9 mouse cellular contexts compared by ENCODE assay signal in the genomic region with DNA sequence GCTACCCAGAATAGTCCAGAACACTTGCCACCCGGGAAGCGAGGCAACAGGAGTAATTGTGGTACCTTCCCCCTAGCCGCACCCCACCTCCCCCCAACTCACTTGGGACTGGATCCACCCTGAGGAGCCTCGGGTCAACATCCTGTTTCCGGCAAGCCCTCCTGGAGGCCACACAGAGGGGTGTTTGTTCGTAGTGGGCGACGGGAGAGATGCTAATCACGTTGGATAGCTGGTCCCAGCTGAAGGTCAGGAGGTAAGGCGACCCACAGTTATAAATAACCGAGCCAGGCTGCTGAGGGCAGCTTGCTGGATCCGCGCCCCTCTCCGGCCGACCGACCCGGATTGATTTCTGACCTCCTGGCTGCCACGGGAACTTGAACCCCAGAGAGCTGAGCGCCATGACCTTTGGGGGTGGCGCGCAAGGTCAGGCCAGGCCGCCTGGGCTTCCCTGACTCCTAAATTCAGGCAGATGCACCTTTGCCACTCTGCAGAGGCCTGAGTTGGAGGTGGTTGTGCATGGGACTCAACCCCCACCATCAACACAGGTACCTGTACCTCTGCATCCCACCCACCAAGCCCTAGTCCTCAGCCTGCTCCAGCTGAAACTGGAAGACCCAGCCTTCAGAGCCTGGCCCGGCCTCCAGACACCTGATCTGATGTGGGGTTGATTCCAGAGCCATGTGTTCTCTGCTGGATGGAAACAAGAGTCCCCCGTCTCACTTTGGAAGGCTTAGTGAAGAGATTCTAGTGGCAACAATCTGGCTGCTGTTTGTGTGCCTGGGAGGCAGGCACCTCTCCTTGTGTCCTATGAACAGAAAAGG.
DNase-seq lines count a peak whose midpoint lies in the region; ATAC-seq lines count a peak whose summit lies in the region.
"Had no signal": no experiment of that assay in that cellular context is flagged by ENCODE, and none has a peak within 500 bp of the region (broad histone marks: within the 10 kb centered on the region; RNA-seq: fewer than 3 reads in every experiment).

No protein-coding gene starts in this region.

- H3K4me3 ChIP-seq in hindbrain, embryonic 10.5 days: no peak overlapping the region
- H3K4me3 ChIP-seq in hindbrain, embryonic 11.5 days (ENCODE audit: low read depth, low read length): no peak overlapping the region
- no peak overlapping the region for H3K4me3 ChIP-seq in brown adipose tissue, adult 24 weeks (ENCODE audit: insufficient read depth, low read depth, low read length)
- H3K4me3 ChIP-seq in heart, embryonic 14.5 days (ENCODE audit: control insufficient read depth in 1 of 2, insufficient read depth in 1 of 2, low read depth in 1 of 2, low read length in 2 of 2): no peak overlapping the region; a peak in 1 of 4 replicates
- no peak overlapping the region for H3K4me3 ChIP-seq in forebrain, embryonic 12.5 days (replicated peaks)
- H3K4me3 ChIP-seq: megakaryocyte, embryonic 14.5 days had no signal

- H3K27ac ChIP-seq in hindbrain, embryonic 10.5 days: peak overlapping the region; percentile 69
- H3K27ac ChIP-seq in hindbrain, embryonic 11.5 days (ENCODE audit: low read depth, low read length): no peak overlapping the region
- peak overlapping the region; percentile 68 for H3K27ac ChIP-seq in brown adipose tissue, adult 24 weeks (replicated peaks; ENCODE audit: low read depth, low read length)
- peak overlapping the region; percentile 39 to 62 for H3K27ac ChIP-seq in heart, embryonic 14.5 days (replicated peaks in 1 of 2; ENCODE audit: control insufficient read depth in 1 of 2, insufficient read depth in 1 of 2, low read depth in 2 of 2, low read length in 2 of 2)
- no peak overlapping the region for H3K27ac ChIP-seq in forebrain, embryonic 12.5 days

- no peaks in the 10 kb centered on the region for H3K9me3 ChIP-seq in hindbrain, embryonic 10.5 days
- H3K9me3 ChIP-seq in hindbrain, embryonic 11.5 days (ENCODE audit: control insufficient read depth, low read length): no peaks in the 10 kb centered on the region
- H3K9me3 ChIP-seq in heart, embryonic 14.5 days (ENCODE audit: control insufficient read depth, low read length): no peaks in the 10 kb centered on the region
- no peaks in the 10 kb centered on the region for H3K9me3 ChIP-seq in forebrain, embryonic 12.5 days
- H3K9me3 ChIP-seq: megakaryocyte, embryonic 14.5 days had no signal

- 45% methylated on average over 24 of the region's 24 CpGs for WGBS in hindbrain, embryonic 10.5 days
- 42% methylated on average over 24 of the region's 24 CpGs for WGBS in hindbrain, embryonic 11.5 days
- 28% methylated on average over 24 of the region's 24 CpGs for WGBS in heart, embryonic 14.5 days
- 71% methylated on average over 24 of the region's 24 CpGs for WGBS in forebrain, embryonic 12.5 days

- ATAC-seq in hindbrain, embryonic 11.5 days (ENCODE audit: low FRiP score): no peak
- no peak for ATAC-seq in heart, embryonic 14.5 days (ENCODE audit: insufficient number of reproducible peaks, insufficient read depth, low FRiP score, low read depth)
- ATAC-seq in forebrain, embryonic 12.5 days (ENCODE audit: low FRiP score): no peak

- peaks cover 59% of the 10 kb centered on the region for H3K4me1 ChIP-seq in hindbrain, embryonic 10.5 days (replicated peaks)
- H3K4me1 ChIP-seq in hindbrain, embryonic 11.5 days (replicated peaks; ENCODE audit: control insufficient read depth, insufficient read depth, low read length): 0 out of 2 replicates have a peak, but pooled peaks cover 3% of the 10 kb centered on the region
- peaks cover 14% of the 10 kb centered on the region for H3K4me1 ChIP-seq in brown adipose tissue, adult 24 weeks (ENCODE audit: control insufficient read depth, insufficient read depth, insufficient read length, low read length)
- peaks cover 49 to 54% of the 10 kb centered on the region in 2 experiments for H3K4me1 ChIP-seq in heart, embryonic 14.5 days (ENCODE audit: control insufficient read depth in 2 of 2, insufficient read depth in 2 of 2, low read length in 2 of 2)
- H3K4me1 ChIP-seq in forebrain, embryonic 12.5 days: peaks cover 18% of the 10 kb centered on the region

- no peak overlapping the region for H3K9ac ChIP-seq in hindbrain, embryonic 11.5 days (ENCODE audit: low read depth, low read length)
- peak overlapping the region; percentile 62 for H3K9ac ChIP-seq in heart, embryonic 14.5 days (ENCODE audit: low read length)
- H3K9ac ChIP-seq in forebrain, embryonic 12.5 days: no peak overlapping the region

- intact Hi-C loops in left cerebral cortex, postnatal 25 days (cut with DNase I): loop anchor here (10.0 kb wide), 1 partner anchor 346 kb away; a partner anchor contains a TSS

- no peaks in the 10 kb centered on the region for H3K36me3 ChIP-seq in hindbrain, embryonic 10.5 days
- no peaks in the 10 kb centered on the region for H3K36me3 ChIP-seq in hindbrain, embryonic 11.5 days (ENCODE audit: control insufficient read depth, insufficient read depth, low read length)
- H3K36me3 ChIP-seq in heart, embryonic 14.5 days (ENCODE audit: control insufficient read depth, insufficient read depth, low read length): no peaks in the 10 kb centered on the region
- no peaks in the 10 kb centered on the region for H3K36me3 ChIP-seq in forebrain, embryonic 12.5 days (replicated peaks)

- no peak overlapping the region for H3K4me2 ChIP-seq in hindbrain, embryonic 11.5 days (replicated peaks; ENCODE audit: low read depth, low read length)
- peak overlapping the region; percentile 33 for H3K4me2 ChIP-seq in heart, embryonic 14.5 days (ENCODE audit: low read length)
- no peak overlapping the region for H3K4me2 ChIP-seq in forebrain, embryonic 12.5 days

- H3K27me3 ChIP-seq in hindbrain, embryonic 10.5 days (ENCODE audit: insufficient read depth, poor library complexity, severe bottlenecking): peaks cover 9% of the 10 kb centered on the region; the same call in 1 of the 2 replicates
- H3K27me3 ChIP-seq in hindbrain, embryonic 11.5 days (ENCODE audit: control insufficient read depth, insufficient read depth, low read length): no peaks in the 10 kb centered on the region
- no peaks in the 10 kb centered on the region for H3K27me3 ChIP-seq in heart, embryonic 14.5 days (ENCODE audit: control insufficient read depth, insufficient read depth, low read length)
- H3K27me3 ChIP-seq in forebrain, embryonic 12.5 days: no peaks in the 10 kb centered on the region

- DNase-seq in hindbrain, embryonic 10.5 days (ENCODE audit: low spot score): peak; percentile 46
- DNase-seq in hindbrain, embryonic 11.5 days (ENCODE audit: low spot score): no peak
- DNase-seq in kidney, postnatal 36 days: peak; percentile 82
- DNase-seq in left cerebral cortex, postnatal 25 days (ENCODE audit: low spot score in 2 of 2): no peak
- no peak for DNase-seq in right cerebral cortex, postnatal 36 days (ENCODE audit: low spot score in 2 of 2)

Comparison
In these comparisons a context has a peak if more than half of its experiments do, and no peak if none do; other contexts are left out.
1. DNase-seq: peak in hindbrain, embryonic 10.5 days (single experiment) and kidney, postnatal 36 days (2 of 2); none in hindbrain, embryonic 11.5 days (single experiment), left cerebral cortex, postnatal 25 days (0 of 2) and right cerebral cortex, postnatal 36 days (0 of 2).
2. H3K27ac ChIP-seq: peak in hindbrain, embryonic 10.5 days (single experiment), brown adipose tissue, adult 24 weeks (single experiment) and heart, embryonic 14.5 days (2 of 2); none in hindbrain, embryonic 11.5 days (single experiment) and forebrain, embryonic 12.5 days (single experiment).